Mouse (Mus musculus): ENCODE measurements at regions not wholly inside any gene's neighbourhood (a gene's known extent, or its start where the extent isn't known, plus 50 kb on each side); places are given as distances from the start of the nearest gene placed in this dataset.
"Not testable (repeated sequence)": the region's sequence is repeated elsewhere in the genome, so short reads cannot be mapped to it uniquely, and the experiment has no call there.

DNA sequence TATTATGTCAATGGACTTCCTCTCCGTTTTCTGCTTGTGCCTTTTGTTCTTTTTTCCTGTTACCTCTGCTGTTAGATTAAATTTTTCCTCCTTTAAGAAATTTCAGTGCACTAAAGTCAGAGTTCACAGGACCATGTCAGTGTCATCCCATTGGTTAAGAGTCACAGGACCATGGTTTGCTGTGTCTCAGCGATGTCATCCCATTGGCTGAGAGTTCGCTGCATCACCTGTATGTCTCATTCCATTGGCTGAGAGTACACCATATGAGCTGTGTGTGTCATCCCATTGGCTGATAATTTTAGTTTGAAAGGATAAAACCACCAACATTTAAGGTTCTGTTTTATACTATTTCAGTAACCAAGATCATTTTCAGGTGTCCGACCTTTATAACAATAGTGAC, 50.7 kb upstream of the Jade1 start:
- no peak for DNase-seq

DNA sequence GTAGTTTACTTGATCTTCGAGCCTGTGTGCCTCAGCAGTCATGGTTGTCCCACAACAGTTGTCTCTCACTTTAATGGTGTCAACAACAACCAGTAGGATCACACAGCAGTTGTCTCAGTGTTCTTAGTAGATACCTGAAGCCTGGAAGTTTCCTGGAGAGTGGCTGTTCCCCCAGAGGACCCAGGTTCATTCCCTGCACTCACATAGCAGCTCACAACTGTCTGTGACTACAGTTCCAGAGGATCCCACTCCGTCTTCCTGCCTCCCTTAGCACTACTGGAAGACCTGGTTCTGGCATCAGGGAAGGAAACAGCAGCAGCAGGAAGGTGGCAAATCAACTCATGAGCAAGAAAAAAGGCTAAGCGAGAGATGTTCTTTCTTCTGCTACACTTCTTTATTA, 53.4 kb upstream of the Jade1 start:
- DNase-seq, result no peak

DNA sequence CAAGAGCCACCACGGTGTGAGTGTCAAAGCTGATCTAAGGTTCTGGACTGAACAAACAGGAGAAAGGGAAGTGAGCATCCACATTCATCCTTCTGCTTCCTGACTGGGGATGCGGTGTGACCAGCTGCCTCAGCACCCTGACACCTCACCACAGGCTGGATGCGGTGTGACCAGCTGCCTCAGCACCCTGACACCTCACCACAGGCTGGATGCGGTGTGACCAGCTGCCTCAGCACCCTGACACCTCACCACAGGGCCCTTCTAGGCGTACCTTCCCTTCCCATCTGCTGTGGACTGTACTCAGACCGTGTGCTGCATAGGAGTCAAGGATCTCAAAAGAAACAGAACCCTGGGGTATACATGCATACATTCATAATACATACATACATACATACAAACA, 53.9 kb upstream of the Jade1 start:
- DNase-seq, result not testable (repeated sequence)

- DNase-seq, result no peak
Observed at GRCm38 (mm10) chr3:41501124-41501523, 54.4 kb upstream of the Jade1 start.

DNA sequence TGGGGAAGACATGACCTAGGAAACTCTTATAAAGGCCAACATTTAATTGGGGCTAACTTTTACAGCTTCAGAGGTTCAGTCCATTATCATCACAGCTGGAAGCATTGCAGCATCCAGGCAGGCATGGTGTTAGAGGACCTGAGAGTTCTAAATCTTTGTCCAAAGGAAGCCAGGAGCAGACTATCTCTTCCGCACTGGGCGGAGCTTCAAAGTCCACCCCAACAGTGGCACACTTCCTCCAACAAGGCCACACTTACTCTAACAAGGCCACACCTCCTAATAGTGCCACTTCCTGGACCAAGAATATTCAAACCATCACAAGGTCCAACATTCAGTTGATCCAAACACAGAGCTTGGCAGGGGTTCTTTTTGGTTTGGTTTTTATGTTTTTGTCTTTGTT, 55.9 kb upstream of the Jade1 start:
- no peak for DNase-seq

DNA sequence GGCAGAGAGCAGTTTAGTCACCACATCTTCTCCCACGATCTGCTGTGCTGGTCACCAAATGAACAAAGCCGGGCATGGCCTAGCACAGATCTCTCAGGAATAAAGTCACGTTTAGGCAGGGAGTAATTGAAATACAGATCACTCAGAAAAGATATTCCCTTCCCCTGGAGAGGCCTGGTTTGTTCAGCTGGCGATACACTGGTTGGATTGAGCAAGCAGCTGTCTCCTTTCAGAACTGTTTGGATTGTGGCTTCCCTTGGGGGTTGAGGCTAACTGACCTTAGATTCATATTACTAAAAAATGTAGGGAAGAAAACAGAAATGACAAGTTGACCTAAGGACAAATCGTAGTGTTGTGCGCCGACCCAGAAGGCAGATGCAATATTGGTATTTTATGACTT, 56.7 kb upstream of the Jade1 start:
- DNase-seq, result peak; percentile 33 to 52

DNA sequence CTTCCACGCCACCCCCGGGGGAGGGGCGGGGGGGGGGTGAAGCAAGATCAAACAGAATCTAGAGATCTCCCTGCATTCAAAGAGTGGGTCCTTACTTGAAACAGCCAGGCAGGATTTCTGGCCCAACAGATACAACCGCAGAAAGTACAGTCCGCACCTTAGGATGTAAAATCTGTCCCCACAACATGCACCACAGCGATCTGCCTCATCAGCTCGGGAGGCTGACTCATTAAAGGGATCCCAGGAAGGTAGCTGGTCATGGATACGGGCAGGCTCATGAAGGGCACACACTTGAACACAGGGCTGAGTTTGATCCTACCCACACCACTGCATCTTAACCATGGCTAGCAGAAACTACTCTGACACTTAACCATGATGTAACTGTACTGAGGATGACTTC, 57.8 kb upstream of the Jade1 start:
- no peak for DNase-seq

DNA sequence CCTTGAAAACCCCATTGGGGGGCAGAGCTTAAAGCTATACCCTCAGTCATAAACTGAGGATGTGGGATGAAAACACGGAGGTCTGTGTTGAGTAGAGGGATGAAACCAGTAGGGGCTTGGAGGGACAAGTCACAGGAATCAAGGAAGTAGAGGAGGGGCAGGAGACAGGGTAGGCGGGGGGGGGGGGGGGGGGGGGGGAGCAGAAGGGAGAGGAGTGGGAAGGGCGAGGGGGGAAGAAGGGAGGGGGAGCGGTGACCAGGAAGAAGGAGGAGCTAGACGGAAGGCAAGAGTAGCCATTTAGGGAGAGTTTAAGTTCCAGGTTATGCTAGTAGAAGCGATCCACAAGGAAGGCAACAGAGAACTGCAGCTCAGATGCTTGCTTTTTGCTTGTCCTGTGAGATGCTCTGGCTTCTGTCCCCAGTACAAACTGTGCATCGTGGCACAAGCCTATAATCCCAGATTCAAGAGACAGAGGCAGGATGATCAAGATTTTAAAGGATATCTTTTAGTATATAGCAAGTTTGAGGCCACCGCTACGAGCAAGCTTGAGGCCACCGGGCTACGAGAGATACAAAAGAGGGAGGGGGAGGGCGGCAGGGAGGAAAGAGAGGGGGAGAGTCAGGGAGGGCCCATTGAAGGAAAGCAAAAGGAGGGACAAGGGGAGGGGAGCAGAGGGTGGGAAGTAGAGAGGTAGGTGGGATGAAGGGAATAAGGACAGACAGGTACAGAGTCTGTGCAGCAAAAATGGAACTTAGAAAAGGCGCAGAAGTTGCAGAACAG, 58.4 kb upstream of the Jade1 start:
- peak; percentile 21 to 36 for DNase-seq

GRCm38 (mm10) chr3:41495893-41496292, 59.6 kb upstream of the Jade1 start:
- peak in 1 of 2 experiments; percentile 37 for DNase-seq

DNA sequence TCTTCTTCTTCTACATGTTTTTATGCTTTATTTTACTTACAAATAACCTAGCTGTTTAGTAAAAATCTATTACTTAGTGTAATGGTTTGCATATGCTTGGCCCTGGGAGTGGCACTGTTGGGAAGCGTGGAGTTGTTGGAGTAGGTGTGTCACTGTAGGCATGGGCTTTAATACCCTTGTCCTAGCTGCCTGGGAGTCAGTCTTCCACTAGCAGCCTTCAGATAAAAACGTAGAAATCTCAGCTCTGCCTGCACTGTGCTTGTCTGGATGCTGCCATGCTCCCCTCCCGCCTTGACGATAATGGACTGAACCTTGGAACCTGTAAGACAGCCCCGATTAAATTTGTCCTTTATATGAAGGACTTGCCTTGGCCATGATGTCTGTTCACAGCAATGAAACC, 60.4 kb upstream of the Jade1 start:
- DNase-seq, result no peak

- DNase-seq, result no peak
Observed at GRCm38 (mm10) chr3:41493472-41493871, 62.1 kb upstream of the Jade1 start.

GRCm38 (mm10) chr3:41492727-41493392, 62.7 kb upstream of the Jade1 start:
- DNase-seq, result no peak

DNA sequence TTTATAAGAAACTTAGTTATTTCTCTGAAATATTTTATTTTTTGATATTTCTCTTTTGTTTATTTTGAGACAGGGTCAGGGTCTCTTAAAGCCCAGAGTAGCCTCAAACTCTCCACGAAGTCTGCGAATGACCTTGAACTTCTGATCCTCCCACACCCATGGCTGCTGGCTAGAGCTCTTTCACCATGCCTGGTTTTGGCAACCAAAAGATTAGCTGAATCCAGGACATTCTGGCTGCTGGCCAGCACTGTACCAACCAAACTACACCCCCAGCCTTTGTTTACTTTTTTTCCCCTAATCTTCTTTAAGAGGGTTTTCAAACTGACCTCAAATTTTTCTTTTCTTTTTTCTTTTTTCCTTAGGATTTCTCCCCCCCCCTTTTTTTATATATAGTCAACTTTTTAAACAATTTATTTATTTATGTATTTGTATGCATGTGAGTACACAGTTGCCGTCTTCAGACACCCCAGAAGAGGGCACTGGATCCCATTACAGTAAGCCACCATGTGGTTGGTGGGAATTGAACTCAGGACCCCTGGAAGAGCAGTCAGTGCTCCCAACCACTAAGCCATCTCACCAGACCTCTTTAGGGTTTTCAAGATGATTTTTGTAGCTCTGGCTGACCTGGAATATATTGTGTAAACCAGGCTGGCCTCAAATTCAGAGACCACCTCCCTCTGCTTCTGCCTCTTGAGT, 63.4 kb upstream of the Jade1 start:
- DNase-seq, result peak; percentile 50 to 54

DNA sequence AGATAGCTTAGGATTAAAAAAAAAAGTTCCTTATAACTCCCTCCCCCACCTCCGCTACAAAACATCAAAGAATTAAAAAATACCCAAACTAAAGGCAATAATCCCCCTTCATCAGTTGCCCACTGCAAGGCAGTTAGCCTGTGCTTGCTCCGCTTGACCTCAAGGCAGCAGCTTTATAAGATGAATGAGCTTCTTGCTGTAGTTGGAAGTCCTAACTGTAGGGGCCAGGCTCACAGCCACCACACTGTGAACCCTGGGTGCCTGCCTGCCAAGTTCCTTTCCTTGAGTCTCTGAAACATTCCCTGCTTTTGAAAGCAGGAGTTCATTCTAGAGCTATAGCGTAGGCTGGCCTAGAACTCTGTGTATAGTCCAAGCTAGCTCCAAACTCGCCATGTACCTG, 64.3 kb upstream of the Jade1 start:
- DNase-seq, result peak; percentile 10 to 37

DNA sequence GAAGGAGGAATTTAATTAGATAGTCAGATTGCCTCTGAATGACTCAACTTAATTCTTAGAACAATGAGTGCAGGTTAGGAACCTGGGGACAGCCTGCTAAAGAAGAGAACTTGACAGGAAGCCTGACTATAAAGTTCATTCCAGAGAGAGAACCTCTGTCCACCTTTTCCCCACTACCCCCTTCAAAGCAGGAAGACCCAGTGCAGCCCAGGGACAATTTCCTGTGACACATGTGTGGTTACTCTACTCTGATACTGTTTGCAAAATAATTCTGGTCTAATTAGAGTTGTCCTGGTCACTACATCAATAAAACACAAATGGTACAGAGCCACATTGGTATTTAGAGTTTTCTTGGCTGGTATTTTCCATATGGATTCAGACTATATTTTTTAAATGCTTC, 65.5 kb upstream of the Jade1 start:
- DNase-seq, result no peak

DNA sequence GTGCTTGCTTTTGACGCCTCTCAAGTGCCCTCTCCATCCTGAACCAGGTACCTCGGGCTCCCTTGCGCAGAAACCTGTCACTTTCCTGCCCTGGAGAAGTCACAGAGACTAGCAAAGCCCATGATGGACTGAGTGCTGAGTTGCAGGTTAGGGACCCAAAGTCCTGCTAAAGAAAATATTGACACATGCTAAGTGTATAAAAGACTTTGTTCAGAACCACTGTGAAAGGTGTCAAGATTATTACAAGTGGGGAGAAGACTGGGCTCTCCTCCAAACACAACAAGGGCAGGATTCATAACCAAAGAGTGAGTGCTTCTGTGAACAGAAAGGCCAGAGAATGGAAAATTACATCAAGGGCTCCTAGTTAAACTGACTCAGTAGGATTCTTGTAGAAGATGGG, 66.0 kb upstream of the Jade1 start:
- DNase-seq, result peak in 1 of 2 experiments; percentile 25

DNA sequence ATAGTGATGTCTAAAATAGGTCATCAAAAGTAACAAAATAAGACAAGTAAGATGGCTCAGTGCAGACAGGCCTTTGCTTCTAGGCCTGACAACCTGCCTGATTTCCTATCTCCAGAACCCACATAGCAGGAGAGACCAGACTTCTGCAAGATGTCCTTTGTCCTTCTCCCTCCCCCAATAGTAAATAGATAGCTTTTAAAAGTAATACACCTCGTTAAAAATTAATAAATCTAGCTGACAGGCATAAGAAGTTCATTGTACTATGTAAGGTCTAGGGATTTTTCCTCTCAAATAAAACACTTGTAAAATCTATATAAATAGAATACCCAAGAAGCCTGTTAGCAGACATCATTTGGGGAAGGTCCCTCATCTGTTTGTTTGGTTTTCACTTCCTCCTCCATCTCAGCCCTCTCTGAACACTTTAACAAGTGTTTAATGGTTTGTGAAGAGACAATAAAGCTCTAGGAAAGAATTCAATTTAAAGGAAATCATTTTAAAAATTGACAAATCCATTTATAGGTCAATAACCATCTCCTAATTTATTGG, 67.2 kb upstream of the Jade1 start:
- DNase-seq, result no peak

- DNase-seq, result no peak
Observed at GRCm38 (mm10) chr3:41484920-41485319, 70.6 kb upstream of the Jade1 start.

- DNase-seq, result no peak
Observed at GRCm38 (mm10) chr3:41483582-41483981, 71.9 kb upstream of the Jade1 start.

- no peak for DNase-seq
Observed at GRCm38 (mm10) chr3:41482881-41483494, 72.5 kb upstream of the Jade1 start.

- DNase-seq, result no peak
Observed at GRCm38 (mm10) chr3:41480186-41480585, 75.3 kb upstream of the Jade1 start.

GRCm38 (mm10) chr3:41478971-41479370, 76.6 kb upstream of the Jade1 start:
- no peak for DNase-seq

GRCm38 (mm10) chr3:41476516-41476915, 79.0 kb upstream of the Jade1 start:
- no peak for DNase-seq
